Mouse (Mus musculus) embryonic facial prominence, embryonic 11.5 days (tissue): ENCODE data around the gene Cdkl1. TPM values are rescaled to one million over a fixed set of nuclear protein-coding genes. Genes with fewer than 3 reads are reported as not detected.

Source experiments
- ATAC-seq: fragments of 200-750 bp; cut with Nextera tagmentation; replicated peaks from 2 replicates; pipeline ENCODE4 v1.8.0; 2017; ENCODE audit warnings: low read depth; ENCODE audit not compliant: insufficient number of reproducible peaks, low FRiP score, low TSS enrichment
- DNase-seq: peaks from one replicate; pipeline ENCODE4 v3.0.0-alpha.2; 2015; ENCODE audit warnings: low spot score
- H3K27ac ChIP-seq: fragments of 300-500 bp; sonication (generic); replicated peaks from 2 replicates; pipeline ENCODE4 v1.5.1; 2014; ENCODE audit warnings: mild to moderate bottlenecking, low read depth, low read length, control low read depth
- H3K27me3 ChIP-seq: fragments of 300-500 bp; sonication (generic); 2 replicates; pipeline ENCODE4 v1.6.1; 2014; ENCODE audit warnings: mild to moderate bottlenecking, low read length, moderate library complexity, mixed read lengths; ENCODE audit not compliant: control insufficient read depth, insufficient read depth
- H3K36me3 ChIP-seq: fragments of 300-500 bp; sonication (generic); replicated peaks from 2 replicates; pipeline ENCODE4 v1.6.1; 2014; ENCODE audit warnings: low read depth, mild to moderate bottlenecking, low read length, moderate library complexity, mixed read lengths; ENCODE audit not compliant: control insufficient read depth, insufficient read depth
- H3K4me1 ChIP-seq: fragments of 300-500 bp; sonication (generic); 2 replicates; pipeline ENCODE4 v1.6.1; 2014; ENCODE audit warnings: low read length, mixed read lengths; ENCODE audit not compliant: control insufficient read depth, insufficient read depth
- H3K4me2 ChIP-seq: fragments of 300-500 bp; sonication (generic); 2 replicates; pipeline ENCODE4 v1.6.1; 2014; ENCODE audit warnings: low read depth, mild to moderate bottlenecking, control low read depth, low read length, moderate library complexity
- H3K4me3 ChIP-seq: fragments of 300-500 bp; sonication (generic); 2 replicates; pipeline ENCODE4 v1.5.1; 2014; ENCODE audit warnings: low read depth, low read length, control low read depth
- H3K9ac ChIP-seq: fragments of 300-500 bp; sonication (generic); replicated peaks from 2 replicates; pipeline ENCODE4 v1.6.1; 2014; ENCODE audit warnings: mild to moderate bottlenecking, control low read depth, low read length
- H3K9me3 ChIP-seq: fragments of 300-500 bp; sonication (generic); replicated peaks from 2 replicates; pipeline ENCODE4 v1.6.1; 2016; ENCODE audit warnings: mild to moderate bottlenecking, low read length, inconsistent platforms, mixed read lengths; ENCODE audit not compliant: control insufficient read depth
- WGBS: fragments of 180-500 bp; shearing (Covaris S2); extraction: QIAGEN DNeasy Blood & Tissue Kit; methylation state at CpG from one replicate; pipeline ENCODE4 v1.1.7; 2014; 5-methylcytosine and 5-hydroxymethylcytosine counted together
- microRNA counts: library from miRNA; unstranded; fragments of <30 nt; microRNA quantifications from one replicate; lab custom pipeline; 2016
- microRNA-seq: library from miRNA; unstranded; fragments of <30 nt; microRNA quantifications from one replicate; pipeline ENCODE4, GENCODE M21; 2016; ENCODE audit warnings: borderline number of aligned reads
- polyA plus RNA-seq: library from polyadenylated mRNA; unstranded; fragments of >200 nt; fragmentation: Nextera tagmentation; extraction: Ambion mirVana; gene quantifications from 2 replicates; pipeline ENCODE4 v1.2.1, GENCODE M21; 2014

The Cdkl1 gene
- polyA plus RNA-seq, 1 experiment from 2014 or later = 0.77 TPM

GRCm38 (mm10) chr12:69698352-69698751 is 92.7 kb downstream of the Cdkl1 start:
- H3K4me1 ChIP-seq = no peaks in the 10 kb centered on the region
- DNase-seq (no peak), ATAC-seq (no peak)
- H3K9ac ChIP-seq = no peak overlapping the region
- no peaks in the 10 kb centered on the region for H3K9me3 ChIP-seq
- no peak overlapping the region for H3K27ac ChIP-seq
- no peak overlapping the region for H3K4me2 ChIP-seq
- no peaks in the 10 kb centered on the region for H3K27me3 ChIP-seq
- H3K36me3 ChIP-seq = no peaks in the 10 kb centered on the region
- 89% methylated on average over 6 of the region's 6 CpGs for WGBS
- no peak overlapping the region for H3K4me3 ChIP-seq

MicroRNAs encoded within 50 kb of the gene (microRNA counts, 519-probe panel; counts per million panel counts)
- not detected for microRNA mmu-miR-681 (lab: Ali Mortazavi, UCI)

Small RNA genes lying within 50 kb of the gene (microRNA-seq; reads per million reads assigned to microRNA genes)
- gene Mir681 = not detected

Other genes starting within 250 kb of the Cdkl1 start
- gene Vcpkmt, start 208.2 kb downstream of the Cdkl1 start, polyA plus RNA-seq = 29.9 and 34.7 TPM in 2 replicates
- 11.3 and 13.1 TPM in 2 replicates for gene Sos2, start 109.4 kb downstream of the Cdkl1 start, polyA plus RNA-seq
- gene L2hgdh, start 66.4 kb downstream of the Cdkl1 start, polyA plus RNA-seq = 17.3 and 18.6 TPM in 2 replicates
- 23.3 and 24.1 TPM in 2 replicates for gene Atp5s, start 66.3 kb downstream of the Cdkl1 start, polyA plus RNA-seq
- 13.3 and 18.9 TPM in 2 replicates for gene Atl1, start 101.3 kb upstream of the Cdkl1 start, polyA plus RNA-seq
- gene Map4k5, start 101.9 kb upstream of the Cdkl1 start, polyA plus RNA-seq = 46.8 and 47.3 TPM in 2 replicates
- gene Sav1, start 195.7 kb upstream of the Cdkl1 start, polyA plus RNA-seq = 10.4 and 12.5 TPM in 2 replicates